Mouse (Mus musculus) lung, adult 18-20 months (tissue): Measurements from ENCODE around the gene Kif12.

Experiments used
- DNase-seq, 2 experiments: peaks; one replicate each; pipeline ENCODE4 v3.0.0; 2022; ENCODE audit warnings: mixed read lengths in 2 of 2

The Kif12 gene

DNA sequence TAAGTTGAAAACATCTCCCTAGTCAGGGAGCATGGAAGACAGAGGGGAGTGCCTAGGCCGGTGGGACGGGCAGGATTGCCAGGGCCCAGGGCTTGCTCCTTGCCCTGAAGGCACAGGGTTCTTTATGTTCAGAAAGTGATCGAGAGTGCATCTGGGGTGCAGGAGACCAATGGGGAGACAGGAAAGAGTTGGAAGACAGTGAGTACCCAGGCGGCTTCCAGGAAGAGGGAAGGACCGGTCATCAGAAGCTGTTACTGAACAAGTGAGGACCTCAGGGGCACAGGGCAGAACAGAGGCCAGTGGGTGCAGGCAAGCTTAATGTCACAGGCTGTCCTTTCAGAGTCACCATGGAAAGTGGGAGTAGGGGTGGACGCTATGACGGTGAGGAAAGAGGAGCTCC lies 13.7 kb downstream of the Kif12 start:
- no peak for DNase-seq

DNA sequence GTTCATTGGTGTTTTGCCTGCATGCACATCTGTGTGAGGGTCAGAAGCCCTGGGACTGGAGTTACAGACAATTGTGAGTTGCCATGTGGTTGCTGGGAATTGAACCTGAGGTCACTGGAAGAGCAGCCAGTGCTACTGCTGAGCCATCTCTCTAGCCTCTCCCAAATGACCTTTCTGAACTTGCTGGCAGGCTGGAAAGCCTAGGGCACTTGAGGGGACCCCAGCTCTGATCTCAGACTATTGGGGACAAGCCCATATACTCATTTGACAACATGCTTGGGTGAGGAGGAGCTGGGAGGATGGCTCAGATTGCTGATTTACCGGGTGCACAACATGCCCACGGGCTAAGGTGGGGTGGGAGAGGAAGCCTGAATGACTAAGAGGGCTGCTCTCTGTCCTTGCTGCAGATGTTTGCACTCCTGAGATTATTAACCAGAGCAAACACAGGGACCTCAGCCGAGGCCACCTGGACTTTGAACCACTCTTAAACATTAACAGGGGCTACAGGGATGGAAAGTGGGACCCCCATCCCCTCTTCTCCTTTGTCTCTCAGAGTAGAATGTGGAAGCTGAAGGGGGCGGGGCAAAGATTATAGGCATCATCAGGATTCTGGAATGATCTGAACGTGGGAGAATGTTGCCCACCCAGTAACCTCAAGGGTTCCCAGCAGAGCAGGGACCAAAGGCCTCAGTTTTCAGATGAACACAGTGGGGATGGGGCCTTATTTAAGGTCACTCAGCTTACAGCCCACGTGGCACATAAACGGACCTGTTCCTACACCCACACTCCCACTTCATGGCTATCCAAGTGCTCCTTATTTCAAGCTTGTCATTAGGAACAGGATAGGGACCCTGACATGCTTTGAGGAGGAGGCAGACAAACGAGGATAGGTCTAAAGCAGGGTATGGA lies 15.0 kb downstream of the Kif12 start:
- DNase-seq: no peak

DNA sequence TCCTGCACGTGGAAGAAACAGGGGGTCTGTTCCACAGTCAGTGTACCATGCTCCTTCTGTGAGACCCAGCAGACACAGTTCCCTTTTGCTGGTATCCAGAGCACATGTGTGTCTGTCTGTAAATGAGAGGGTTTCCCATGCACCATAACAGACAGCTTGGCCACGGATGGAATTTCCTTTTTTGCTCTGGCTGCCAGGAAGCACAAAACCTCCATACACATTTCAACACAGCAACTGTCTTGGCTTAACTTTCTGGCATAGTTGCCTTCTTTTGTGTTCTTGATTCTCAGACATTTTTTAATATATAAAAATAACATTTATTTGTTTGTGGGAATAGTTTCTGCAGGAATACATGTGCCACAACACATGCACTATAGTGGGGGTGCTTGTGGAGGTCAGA lies 16.3 kb downstream of the Kif12 start:
- DNase-seq: no peak

DNA sequence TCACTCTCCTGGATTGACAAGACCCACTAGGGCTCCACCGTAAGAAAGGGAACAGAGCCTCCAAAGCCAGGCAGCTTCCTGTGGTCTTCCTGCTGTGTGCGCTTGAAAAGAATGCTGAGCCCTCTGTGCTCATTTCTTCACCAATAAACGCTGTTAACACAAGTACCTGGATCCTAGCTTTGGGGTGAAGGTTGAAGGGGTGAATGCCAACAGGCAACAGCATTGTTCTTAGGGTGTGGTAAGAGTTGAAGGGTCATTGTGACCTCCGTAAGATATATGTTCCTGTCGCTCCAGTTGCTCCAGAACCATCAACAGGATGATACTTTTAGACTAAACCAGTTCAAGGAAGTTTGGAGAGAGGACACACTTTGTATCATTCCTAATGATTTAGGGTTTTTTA lies 17.2 kb downstream of the Kif12 start, which contains the start of gene Ambp:
Ambp (minus strand) TSS at position 101 of the 400 bp plus-strand sequence.
- no peak for DNase-seq

DNA sequence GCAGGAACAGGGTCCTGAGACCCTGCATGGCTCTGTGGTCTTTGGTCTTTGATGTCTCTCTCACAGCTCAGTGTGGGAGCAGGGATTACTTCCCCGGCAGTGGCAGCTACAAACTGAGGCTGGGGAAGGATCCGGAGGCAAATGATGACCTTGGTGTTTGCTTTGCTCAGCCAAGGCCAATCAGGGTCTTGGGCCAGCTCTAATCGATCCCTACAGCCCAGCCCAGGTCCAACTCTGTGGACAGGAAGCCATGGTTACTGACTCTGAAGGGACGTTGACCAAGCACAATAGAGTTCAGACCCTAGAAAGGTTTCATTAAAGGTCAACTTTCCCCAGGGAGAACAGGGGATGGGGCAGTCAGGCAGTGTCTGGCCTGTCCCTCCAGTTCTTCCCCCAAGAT lies 17.9 kb downstream of the Kif12 start:
- DNase-seq: no peak

DNA sequence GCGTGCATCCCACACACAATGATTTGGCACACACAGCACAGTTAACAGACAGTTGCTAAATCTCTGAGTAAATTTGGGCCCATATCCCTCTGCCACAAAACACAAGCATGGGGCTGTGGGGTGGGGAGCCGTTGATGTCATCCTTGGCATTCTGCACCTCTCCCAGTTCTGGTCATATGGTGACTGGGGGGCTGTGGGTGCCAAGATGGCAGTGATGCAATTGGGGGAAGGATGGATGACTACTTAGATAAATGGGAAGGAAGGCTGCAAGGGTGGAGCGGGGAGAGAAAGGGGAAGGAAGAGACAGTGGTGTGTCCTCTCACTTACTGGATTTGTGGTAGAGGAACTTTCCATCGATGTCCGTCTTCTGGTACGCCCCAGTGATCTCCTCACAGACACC lies 20.8 kb downstream of the Kif12 start:
- peak in 1 of 2 experiments; percentile 8 for DNase-seq

DNA sequence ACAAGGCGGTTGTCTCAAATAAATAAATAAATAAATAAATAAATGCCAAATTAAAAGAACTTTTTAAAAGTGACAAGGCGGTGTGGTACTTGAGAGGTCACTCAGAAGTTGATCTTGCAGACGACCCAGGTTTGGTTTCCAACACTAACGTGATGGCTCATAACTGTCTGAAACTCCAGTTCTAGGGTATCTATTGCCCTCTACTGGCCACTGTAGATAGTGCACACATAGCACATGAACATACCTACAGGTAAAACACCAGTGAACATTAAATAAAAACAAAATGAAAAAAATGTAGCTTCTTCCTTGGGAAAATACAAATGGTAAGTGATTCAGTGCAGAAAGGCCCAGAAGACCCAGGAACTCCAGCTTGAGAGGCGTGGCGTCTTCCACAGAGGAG lies 24.7 kb downstream of the Kif12 start:
- DNase-seq: no peak

DNA sequence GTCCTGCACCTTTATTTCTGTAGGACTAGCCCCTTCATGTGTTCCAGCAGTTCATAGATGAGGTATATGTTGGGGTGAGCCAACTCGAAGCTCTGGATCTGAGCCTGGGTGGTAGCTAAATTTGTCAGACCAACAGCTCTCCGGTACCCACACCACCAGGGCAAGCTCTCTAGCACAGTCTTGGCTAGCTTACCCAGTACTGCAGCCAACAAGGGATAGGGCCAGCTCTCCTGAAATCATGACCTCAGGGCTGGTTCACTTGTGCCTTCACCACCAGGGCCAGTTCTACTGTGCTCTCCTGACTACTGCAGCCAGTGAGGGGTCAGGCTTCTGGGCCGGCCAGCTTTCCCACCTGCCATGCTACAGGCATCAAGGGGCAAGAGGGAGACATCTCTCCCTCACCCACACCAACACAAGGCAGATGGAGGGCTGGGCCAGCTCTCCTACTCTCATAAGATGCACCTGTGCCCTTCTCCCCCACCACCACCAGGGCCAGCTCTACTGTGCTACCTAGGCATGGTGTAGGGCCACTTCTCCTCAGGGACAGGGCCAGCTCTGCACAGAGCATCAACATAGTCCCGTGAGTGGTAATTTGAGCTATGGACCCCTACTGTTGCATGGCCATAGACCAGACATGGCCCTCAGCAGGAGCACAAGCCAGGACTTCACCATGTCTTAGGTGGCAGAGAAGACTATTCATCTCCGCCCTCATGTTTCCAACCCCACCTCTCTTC lies 41.9 kb downstream of the Kif12 start:
- DNase-seq: no peak

DNA sequence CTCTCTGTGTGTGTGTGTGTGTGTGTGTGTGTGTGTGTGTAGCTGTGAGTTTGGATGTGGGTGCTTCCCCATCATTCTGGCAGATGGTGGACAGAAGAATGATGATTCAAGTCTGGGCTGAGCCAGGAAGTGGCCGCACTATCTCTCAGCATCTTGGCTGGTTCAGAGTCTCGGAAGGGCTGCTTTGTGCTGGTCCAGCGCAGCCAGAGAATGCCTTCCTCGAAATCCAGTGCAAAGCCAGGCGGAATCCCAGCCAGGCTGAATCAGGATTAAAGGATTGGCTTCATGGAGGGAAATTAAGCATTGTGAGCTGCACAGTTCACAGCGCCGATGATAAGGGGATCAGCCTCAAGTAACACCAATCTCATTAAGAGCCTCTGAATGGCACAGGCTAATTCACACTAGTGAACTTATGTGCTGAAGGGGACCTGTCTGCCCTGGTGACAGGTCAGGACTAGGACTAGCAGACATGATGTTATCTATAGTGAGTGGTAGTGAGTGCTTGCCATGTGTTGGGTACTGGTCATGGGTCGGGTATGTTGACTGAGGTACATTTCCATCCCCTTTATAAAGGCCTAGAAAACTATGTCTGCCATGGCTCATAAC lies 47.0 kb downstream of the Kif12 start:
- no peak for DNase-seq

DNA sequence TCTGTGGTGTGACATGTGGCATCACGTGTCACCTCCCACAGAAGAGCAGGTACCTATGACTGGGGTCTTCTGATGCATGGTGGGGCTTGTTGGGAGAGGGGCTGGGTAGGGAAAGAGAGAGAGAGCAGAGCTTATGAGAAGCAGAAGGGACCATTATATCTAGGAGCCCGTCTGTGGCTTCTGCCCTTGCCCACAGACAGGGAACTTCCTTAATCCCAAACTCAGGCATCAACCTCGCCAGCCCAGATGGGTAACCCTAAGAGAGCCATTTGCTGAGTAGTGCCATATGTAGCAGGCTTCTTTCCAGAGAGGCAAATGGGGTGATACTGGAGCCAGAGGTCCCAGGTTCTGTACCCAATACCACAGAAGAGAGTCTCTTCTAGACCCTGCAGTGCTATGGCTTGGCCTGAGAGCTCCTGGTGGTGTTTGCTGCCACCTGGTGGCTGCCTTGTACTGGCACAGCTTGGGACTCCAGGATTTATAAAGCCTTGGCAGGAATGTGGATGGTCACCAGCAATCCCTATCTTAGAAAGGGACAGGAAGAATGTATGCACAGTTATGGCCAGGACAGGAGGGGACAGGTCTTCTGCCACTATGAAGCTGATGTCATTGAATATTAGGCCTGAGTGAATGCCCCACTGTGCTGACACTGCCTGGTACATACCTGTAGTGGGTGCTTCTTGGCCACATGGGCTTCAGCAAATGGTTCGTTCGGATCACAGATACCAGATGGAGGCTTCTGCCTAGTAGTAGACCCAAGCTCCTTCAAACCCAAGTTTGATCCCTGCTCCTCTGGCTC lies 53.1 kb downstream of the Kif12 start:
- DNase-seq: peak; percentile 57 to 64
